Mouse (Mus musculus): Measurements from ENCODE around the gene Tatdn3. TPM values are rescaled to one million over a fixed set of nuclear protein-coding genes. Genes with fewer than 3 reads are reported as not detected.

Tatdn3 gene
- polyA plus RNA-seq (2012; rRNA removed): 7.3 and 8.6 TPM in 2 replicates

DNA sequence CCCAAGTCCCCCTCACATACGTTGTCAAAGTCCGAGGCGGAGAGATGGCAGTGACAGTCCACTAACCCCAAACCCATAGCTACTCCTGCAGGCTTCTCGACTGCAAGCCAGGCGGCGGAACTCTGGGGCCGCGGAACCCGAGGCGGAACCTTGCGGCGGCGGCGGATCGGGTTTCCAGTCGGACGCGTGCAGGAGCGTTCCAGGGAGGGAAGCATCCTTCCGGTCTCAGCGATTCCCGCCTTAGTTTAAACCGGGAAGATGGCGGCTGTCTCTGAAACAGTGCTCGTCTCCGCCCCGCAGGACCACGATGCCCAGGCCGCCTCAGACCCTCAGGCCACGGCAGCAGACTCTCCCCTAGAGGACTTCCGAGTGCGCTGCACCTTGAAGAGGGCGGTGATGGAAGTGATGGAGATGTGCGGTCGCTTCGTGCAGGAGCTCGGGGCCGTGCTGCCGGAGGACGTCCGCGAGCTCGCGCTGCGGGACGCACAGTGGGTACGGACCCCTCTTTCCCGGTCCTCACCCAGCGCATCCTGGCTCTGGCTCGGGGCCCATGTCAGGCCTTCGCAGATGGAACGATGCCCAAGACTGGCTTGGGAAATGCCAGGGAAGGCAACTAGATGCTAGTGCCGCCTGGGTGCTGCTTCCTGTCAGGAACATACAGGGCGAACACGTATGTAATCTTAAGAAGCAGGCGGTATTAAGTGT lies at the start of gene Tatdn3, which contains the start of gene Nsl1:
Gene Tatdn3 (minus strand): TSS at position 152 of the 705 bp plus-strand sequence.
Gene Nsl1 (plus strand): TSS at position 232 of the 705 bp plus-strand sequence.

DNA sequence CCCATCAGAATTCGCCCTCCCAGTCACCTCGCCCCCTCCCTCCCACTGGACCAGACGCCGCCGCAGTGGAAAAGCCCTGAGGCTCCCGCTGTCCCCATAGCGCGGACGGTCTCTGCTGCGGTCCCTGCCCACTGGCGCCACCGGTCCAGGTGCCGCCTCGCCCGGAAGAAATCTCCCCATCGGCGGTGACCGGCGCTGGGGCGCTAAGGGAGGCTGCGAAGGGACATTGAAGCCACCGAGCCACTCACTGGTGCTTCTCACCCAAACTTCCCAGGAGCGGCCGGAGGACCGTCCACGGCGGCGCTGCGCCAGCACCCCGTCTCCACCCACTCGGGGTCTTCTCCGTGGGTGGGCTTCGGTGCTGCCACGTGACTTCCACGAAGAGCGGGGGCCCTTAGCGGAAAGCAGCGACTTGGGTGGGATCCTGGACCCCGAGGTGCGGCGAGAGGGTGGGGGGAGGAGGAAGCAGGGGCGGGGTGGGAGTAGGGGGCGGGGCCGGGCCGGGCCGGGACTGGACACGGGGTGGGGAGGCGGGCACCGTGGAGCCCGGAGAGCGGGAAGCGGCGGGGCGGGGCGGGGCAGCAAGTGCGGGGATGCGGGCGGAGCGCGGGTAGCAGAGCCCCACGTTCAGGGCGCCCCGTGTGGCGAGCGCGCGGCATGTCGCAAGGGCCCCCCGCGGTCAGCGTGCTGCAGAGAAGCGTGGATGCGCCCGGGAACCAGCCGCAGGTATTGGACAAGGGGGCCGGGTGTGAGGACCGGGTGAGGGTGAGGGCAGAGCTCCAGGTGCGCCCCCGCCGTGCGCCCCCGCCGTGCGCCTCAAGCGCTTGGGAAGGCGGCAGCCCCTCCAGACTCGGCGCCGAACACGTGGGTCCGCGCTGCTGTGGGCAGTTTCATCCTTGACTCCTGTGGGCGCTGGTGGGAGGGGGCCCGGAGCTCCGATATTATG lies 35.3 kb upstream of the Tatdn3 start, which contains the start of gene Batf3:
Gene Batf3 (plus strand): TSS at position 46 of the 946 bp plus-strand sequence.

DNA sequence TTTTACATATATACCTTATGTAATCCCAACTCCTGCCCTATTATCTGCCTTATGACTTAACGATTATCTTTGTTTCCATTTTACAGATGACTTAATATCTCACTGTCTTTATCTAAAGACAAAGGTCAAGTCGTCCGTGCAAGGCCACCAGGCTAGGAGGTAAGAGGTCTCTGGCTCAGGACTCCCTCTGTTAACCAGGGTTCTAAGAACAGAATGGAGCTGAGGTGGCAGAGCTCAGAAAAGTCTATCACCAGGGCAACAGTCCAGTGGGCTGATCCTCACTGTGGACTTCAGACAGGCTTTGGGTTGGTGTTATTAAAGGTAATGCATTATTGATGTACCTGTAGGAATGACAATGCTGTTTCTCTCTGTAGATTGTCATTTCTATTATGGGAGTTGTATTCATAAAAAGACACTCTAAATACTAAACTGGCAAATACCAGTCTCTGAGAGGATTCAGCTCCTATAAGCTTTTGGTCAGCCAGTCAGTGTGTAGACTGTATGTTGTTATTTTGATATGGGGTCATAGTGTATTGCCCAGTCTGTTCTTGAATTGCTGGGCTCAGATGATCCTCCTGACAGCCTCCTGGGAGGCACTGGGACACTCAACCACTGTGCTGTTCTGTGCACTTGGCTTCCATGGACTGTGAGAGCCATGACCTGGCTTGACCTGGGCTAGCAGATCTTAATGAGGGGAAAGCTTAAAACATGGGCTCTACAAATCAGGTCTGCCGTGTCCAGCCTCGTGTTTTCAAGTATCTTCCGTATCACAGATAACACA lies 26.0 kb downstream of the Tatdn3 start, which contains the start of gene Spata45:
Gene Spata45 (plus strand): TSS at position 86 of the 781 bp plus-strand sequence.

DNA sequence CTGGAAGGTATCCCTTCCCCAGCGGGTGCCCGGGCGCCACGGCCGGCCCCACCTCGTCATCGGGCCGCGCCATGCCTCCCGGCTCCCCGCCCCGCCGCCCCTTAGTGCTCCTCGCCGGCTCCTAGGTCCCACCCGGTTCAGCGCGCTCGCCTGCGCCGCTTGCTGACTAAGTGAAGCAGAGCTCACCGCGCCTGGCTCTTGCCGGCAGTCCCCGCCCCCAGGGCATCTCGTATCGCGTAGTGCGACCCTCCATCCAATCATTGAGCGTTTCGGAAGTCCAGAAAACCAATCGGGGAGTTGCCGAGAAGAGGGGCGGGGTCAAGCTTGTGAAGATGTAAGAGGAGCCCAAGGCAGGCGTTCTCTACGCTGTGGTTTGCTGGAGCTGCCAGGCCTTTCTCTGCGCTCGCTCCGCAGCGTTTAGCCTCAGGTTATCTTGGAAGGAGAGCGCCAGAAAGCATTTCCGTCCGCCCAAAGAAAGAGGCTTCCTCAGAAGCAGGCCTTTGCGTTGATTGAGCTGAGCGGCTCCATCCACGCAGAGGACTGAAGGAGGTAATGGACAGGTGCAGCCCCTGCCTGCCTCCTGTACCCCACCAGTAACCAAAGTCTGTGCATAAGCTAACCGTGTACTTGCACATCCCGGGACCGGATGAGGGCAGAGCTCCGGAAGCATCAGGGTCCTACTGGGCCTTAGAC lies 36.6 kb downstream of the Tatdn3 start, which contains the start of gene Flvcr1:
Gene Flvcr1 (minus strand): TSS at position 138 of the 693 bp plus-strand sequence.

Other genes starting within 250 kb of the Tatdn3 start
- 2.7 and 3.5 TPM in 2 replicates for gene Rps6kc1, start 151.2 kb downstream of the Tatdn3 start, polyA plus RNA-seq (2012; rRNA removed)
- gene Angel2, start 137.8 kb downstream of the Tatdn3 start, polyA plus RNA-seq (2012; rRNA removed): 12.6 TPM in 2 replicates
- 0.30 and 0.32 TPM in 2 replicates for gene Vash2, start 83.6 kb downstream of the Tatdn3 start, polyA plus RNA-seq (2012; rRNA removed)
- 5.6 TPM in 2 replicates for gene Flvcr1, start 36.8 kb downstream of the Tatdn3 start, polyA plus RNA-seq (2012; rRNA removed)
- not detected in 2 replicates for gene Spata45, start 26.3 kb downstream of the Tatdn3 start, polyA plus RNA-seq (2012; rRNA removed)
- gene Nsl1, start 80 bp upstream of the Tatdn3 start, polyA plus RNA-seq (2012; rRNA removed): 4.9 TPM in 2 replicates
- 2.1 and 2.5 TPM in 2 replicates for gene Batf3, start 34.9 kb upstream of the Tatdn3 start, polyA plus RNA-seq (2012; rRNA removed)
- not detected in 2 replicates for gene Fam71a, start 101.9 kb upstream of the Tatdn3 start, polyA plus RNA-seq (2012; rRNA removed)
- gene Atf3, start 155.1 kb upstream of the Tatdn3 start, polyA plus RNA-seq (2012; rRNA removed): 1.8 and 2.0 TPM in 2 replicates

Data from liver, embryonic 18 days (tissue).